Mouse (Mus musculus) embryonic facial prominence, embryonic 13.5 days (tissue): Measurements from ENCODE around the gene Creb5. TPM values are rescaled to one million over a fixed set of nuclear protein-coding genes. Genes with fewer than 3 reads are reported as not detected.

ENCODE experiments used
- ATAC-seq: fragments of 200-750 bp; cut with Nextera tagmentation; 2 replicates; pipeline ENCODE4 v1.8.0; 2017; ENCODE audit warnings: low read depth; ENCODE audit not compliant: insufficient number of reproducible peaks, insufficient read depth, low FRiP score, low TSS enrichment
- H3K27ac ChIP-seq: fragments of 300-500 bp; sonication (generic); 2 replicates; pipeline ENCODE4 v1.5.1; 2015; ENCODE audit warnings: moderate library complexity, mild to moderate bottlenecking, inconsistent platforms
- H3K27me3 ChIP-seq: fragments of 300-500 bp; sonication (generic); 2 replicates; pipeline ENCODE4 v1.6.1; 2015; ENCODE audit warnings: mild to moderate bottlenecking, inconsistent platforms
- H3K36me3 ChIP-seq: fragments of 300-500 bp; sonication (generic); 2 replicates; pipeline ENCODE4 v1.6.1; 2015; ENCODE audit warnings: mild to moderate bottlenecking, inconsistent platforms
- H3K4me1 ChIP-seq: fragments of 300-500 bp; sonication (generic); 2 replicates; pipeline ENCODE4 v1.6.1; 2015; ENCODE audit warnings: inconsistent platforms
- H3K4me2 ChIP-seq: fragments of 300-500 bp; sonication (generic); 2 replicates; pipeline ENCODE4 v1.6.1; 2015; ENCODE audit warnings: moderate library complexity, mild to moderate bottlenecking, inconsistent platforms
- H3K4me3 ChIP-seq: fragments of 300-500 bp; sonication (generic); 2 replicates; pipeline ENCODE4 v1.5.1; 2015; ENCODE audit warnings: mild to moderate bottlenecking, inconsistent platforms
- H3K9ac ChIP-seq: fragments of 300-500 bp; sonication (generic); 2 replicates; pipeline ENCODE4 v1.6.1; 2015; ENCODE audit warnings: mild to moderate bottlenecking, inconsistent platforms
- H3K9me3 ChIP-seq: fragments of 300-500 bp; sonication (generic); 2 replicates; pipeline ENCODE4 v1.6.1; 2016; ENCODE audit warnings: inconsistent platforms
- WGBS: fragments of 180-500 bp; shearing (Covaris S2); methylation state at CpG from one replicate; pipeline ENCODE4 v1.1.7; 2015; ENCODE audit warnings: mixed read lengths; 5-methylcytosine and 5-hydroxymethylcytosine counted together
- polyA plus RNA-seq: library from polyadenylated mRNA; unstranded; fragments of >200 nt; fragmentation: Nextera tagmentation; extraction: Ambion mirVana; gene quantifications from 2 replicates; pipeline ENCODE4 v1.2.1, GENCODE M21; 2015

Creb5 gene
- polyA plus RNA-seq, 1 experiment from 2014 or later = 21.8 TPM

- Histone ChIP-seq H3K9ac (no peak overlapping the region), H3K4me1 (peaks cover 37% of the 10 kb centered on the region), H3K27ac (no peak overlapping the region), H3K4me3 (peak overlapping the region; percentile 63), H3K27me3 (peaks cover 69% of the 10 kb centered on the region), H3K9me3 (no peaks in the 10 kb centered on the region), H3K4me2 (peak overlapping the region; percentile 97), H3K36me3 (no peaks in the 10 kb centered on the region)
- WGBS = 22% methylated on average over 5 of the region's 5 CpGs
- ATAC-seq = no peak
These were observed 2.6 kb downstream of the Creb5 start for GRCm38 (mm10) chr6:53289659-53290058.

- Histone ChIP-seq H3K9ac (no peak overlapping the region), H3K27me3 (peaks cover 62% of the 10 kb centered on the region), H3K27ac (no peak overlapping the region), H3K4me3 (peak overlapping the region; percentile 0; the same call in 1 of the 2 replicates), H3K9me3 (no peaks in the 10 kb centered on the region), H3K4me2 (peak overlapping the region; percentile 97), H3K36me3 (no peaks in the 10 kb centered on the region), H3K4me1 (peaks cover 39% of the 10 kb centered on the region)
- WGBS = 38% methylated on average over 8 of the region's 8 CpGs
- no peak for ATAC-seq
These were observed 3.3 kb downstream of the Creb5 start for GRCm38 (mm10) chr6:53290215-53290990.

GRCm38 (mm10) chr6:53292931-53293330 is 5.9 kb downstream of the Creb5 start:
- Histone ChIP-seq H3K9me3 (no peaks in the 10 kb centered on the region), H3K27ac (no peak overlapping the region), H3K9ac (no peak overlapping the region), H3K4me3 (no peak overlapping the region), H3K27me3 (peaks cover 37% of the 10 kb centered on the region), H3K4me1 (peaks cover 38% of the 10 kb centered on the region), H3K4me2 (no peak overlapping the region), H3K36me3 (no peaks in the 10 kb centered on the region)
- ATAC-seq = no peak
- 30% methylated on average over 1 of the region's 1 CpGs for WGBS

- no peak for ATAC-seq
- 66% methylated on average over 5 of the region's 5 CpGs for WGBS
- peaks cover 21% of the 10 kb centered on the region; the same call in 1 of the 2 replicates for H3K4me1 ChIP-seq
These were observed 10.8 kb downstream of the Creb5 start for GRCm38 (mm10) chr6:53297851-53298250.

GRCm38 (mm10) chr6:53304201-53304600 is 17.1 kb downstream of the Creb5 start:
- Histone ChIP-seq H3K36me3 (no peaks in the 10 kb centered on the region), H3K4me1 (peaks cover 15% of the 10 kb centered on the region), H3K4me2 (no peak overlapping the region), H3K27ac (no peak overlapping the region), H3K9ac (no peak overlapping the region), H3K27me3 (no peaks in the 10 kb centered on the region), H3K4me3 (no peak overlapping the region), H3K9me3 (no peaks in the 10 kb centered on the region)
- WGBS = 65% methylated on average over 2 of the region's 2 CpGs
- ATAC-seq = no peak

More at GRCm38 (mm10) chr6:53297851-53298250, 10.8 kb downstream of the Creb5 start:
- Histone ChIP-seq H3K36me3 (no peaks in the 10 kb centered on the region), H3K27ac (no peak overlapping the region), H3K9me3 (no peaks in the 10 kb centered on the region), H3K4me3 (no peak overlapping the region), H3K4me2 (no peak overlapping the region), H3K9ac (no peak overlapping the region), H3K27me3 (peaks cover 1% of the 10 kb centered on the region; the same call in 1 of the 2 replicates)

GRCm38 (mm10) chr6:53306156-53306555 is 19.1 kb downstream of the Creb5 start:
- Histone ChIP-seq H3K36me3 (no peaks in the 10 kb centered on the region), H3K27ac (no peak overlapping the region), H3K4me3 (no peak overlapping the region), H3K4me1 (peaks cover 21% of the 10 kb centered on the region), H3K9ac (no peak overlapping the region), H3K9me3 (no peaks in the 10 kb centered on the region), H3K27me3 (no peaks in the 10 kb centered on the region), H3K4me2 (no peak overlapping the region)
- 86% methylated on average over 4 of the region's 4 CpGs for WGBS
- no peak for ATAC-seq

GRCm38 (mm10) chr6:53306710-53307109 is 19.6 kb downstream of the Creb5 start:
- H3K27me3 ChIP-seq = no peaks in the 10 kb centered on the region
- peaks cover 26% of the 10 kb centered on the region for H3K4me1 ChIP-seq
- no peaks in the 10 kb centered on the region for H3K36me3 ChIP-seq
- H3K9me3 ChIP-seq = no peaks in the 10 kb centered on the region
- H3K4me3 ChIP-seq = no peak overlapping the region
- WGBS = 84% methylated on average over 5 of the region's 5 CpGs
- no peak for ATAC-seq
- H3K27ac ChIP-seq = no peak overlapping the region
- H3K4me2 ChIP-seq = no peak overlapping the region
- no peak overlapping the region for H3K9ac ChIP-seq

- Histone ChIP-seq H3K27me3 (no peaks in the 10 kb centered on the region), H3K9ac (no peak overlapping the region), H3K27ac (no peak overlapping the region), H3K4me3 (no peak overlapping the region), H3K4me2 (no peak overlapping the region), H3K4me1 (peaks cover 32% of the 10 kb centered on the region), H3K9me3 (no peaks in the 10 kb centered on the region), H3K36me3 (no peaks in the 10 kb centered on the region)
- no peak for ATAC-seq
- whole genome bisulfite sequencing = 37% methylated on average over 6 of the region's 6 CpGs
These were observed 21.6 kb downstream of the Creb5 start for GRCm38 (mm10) chr6:53308684-53309083.

- Histone ChIP-seq H3K27ac (no peak overlapping the region), H3K36me3 (no peaks in the 10 kb centered on the region), H3K27me3 (no peaks in the 10 kb centered on the region), H3K4me1 (peaks cover 35% of the 10 kb centered on the region), H3K4me2 (no peak overlapping the region), H3K4me3 (no peak overlapping the region), H3K9ac (no peak overlapping the region), H3K9me3 (no peaks in the 10 kb centered on the region)
- 62% methylated on average over 6 of the region's 6 CpGs for WGBS
- ATAC-seq = no peak
These were observed 26.5 kb downstream of the Creb5 start for GRCm38 (mm10) chr6:53313604-53314003.

- H3K4me1 ChIP-seq = peaks cover 37% of the 10 kb centered on the region
- no peaks in the 10 kb centered on the region for H3K27me3 ChIP-seq
- H3K27ac ChIP-seq = no peak overlapping the region
- H3K9ac ChIP-seq = no peak overlapping the region
- WGBS = 52% methylated on average over 10 of the region's 10 CpGs
- no peak overlapping the region for H3K4me2 ChIP-seq
- no peak overlapping the region for H3K4me3 ChIP-seq
- H3K36me3 ChIP-seq = no peaks in the 10 kb centered on the region
- no peak for ATAC-seq
- H3K9me3 ChIP-seq = no peaks in the 10 kb centered on the region
These were observed 27.1 kb downstream of the Creb5 start for GRCm38 (mm10) chr6:53314126-53314525.

GRCm38 (mm10) chr6:53319543-53320325 is 32.7 kb downstream of the Creb5 start:
- H3K36me3 ChIP-seq = no peaks in the 10 kb centered on the region
- 0 out of 2 replicates have a peak overlapping the region, but pooled peaks have one; percentile 0 for H3K27ac ChIP-seq
- no peaks in the 10 kb centered on the region for H3K9me3 ChIP-seq
- no peaks in the 10 kb centered on the region; the same call in 1 of the 2 replicates for H3K27me3 ChIP-seq
- H3K4me2 ChIP-seq = peak overlapping the region; percentile 39
- WGBS = 37% methylated on average over 17 of the region's 17 CpGs
- H3K4me3 ChIP-seq = no peak overlapping the region
- H3K4me1 ChIP-seq = peaks cover 24% of the 10 kb centered on the region
- no peak overlapping the region for H3K9ac ChIP-seq
- no peak for ATAC-seq
